Mouse (Mus musculus): ENCODE results near the gene Kcnh2. TPM values are rescaled to one million over a fixed set of nuclear protein-coding genes. Genes with fewer than 3 reads are reported as not detected.
A peak's percentile ranks its signal among the peaks of the same experiment; 100 is the strongest.

The Kcnh2 gene
- polyA plus RNA-seq, 1 experiment from 2014 or later: 21.0 TPM

GRCm38 (mm10) chr5:24334749-24335148 is 16.7 kb downstream of the Kcnh2 start:
- Histone ChIP-seq H3K4me3 (no peak overlapping the region), H3K27me3 (no peaks in the 10 kb centered on the region), H3K27ac (peak overlapping the region; percentile 8), H3K9ac (0 out of 2 replicates have a peak overlapping the region, but pooled peaks have one; percentile 18), H3K4me1 (replicated peaks) (peaks cover 74% of the 10 kb centered on the region), H3K9me3 (replicated peaks) (no peaks in the 10 kb centered on the region), H3K36me3 (peaks cover 23% of the 10 kb centered on the region; the same call in 1 of the 2 replicates), H3K4me2 (no peak overlapping the region)
- no peak for ATAC-seq (replicated peaks; ENCODE audit: insufficient number of reproducible peaks, insufficient read depth, low FRiP score, low read depth)
- WGBS: 10% methylated on average over 3 of the region's 3 CpGs

GRCm38 (mm10) chr5:24332401-24332800 is 19.0 kb downstream of the Kcnh2 start:
- WGBS: 75% methylated on average over 4 of the region's 4 CpGs

GRCm38 (mm10) chr5:24329965-24330298 is 21.5 kb downstream of the Kcnh2 start:
- Histone ChIP-seq H3K27ac (peak overlapping the region; percentile 88), H3K36me3 (peaks cover 38% of the 10 kb centered on the region), H3K4me3 (0 out of 2 replicates have a peak overlapping the region, but pooled peaks have one; percentile 26), H3K4me1 (replicated peaks) (peaks cover 70% of the 10 kb centered on the region), H3K27me3 (no peaks in the 10 kb centered on the region), H3K9ac (peak overlapping the region; percentile 19; the same call in 1 of the 2 replicates), H3K9me3 (replicated peaks) (no peaks in the 10 kb centered on the region), H3K4me2 (peak overlapping the region; percentile 56)
- 27% methylated on average over 5 of the region's 5 CpGs for WGBS
- ATAC-seq (replicated peaks; ENCODE audit: insufficient number of reproducible peaks, insufficient read depth, low FRiP score, low read depth): no peak

More at GRCm38 (mm10) chr5:24332401-24332800, 19.0 kb downstream of the Kcnh2 start:
- peaks cover 76% of the 10 kb centered on the region for H3K4me1 ChIP-seq (replicated peaks)
- no peaks in the 10 kb centered on the region for H3K27me3 ChIP-seq
- no peak overlapping the region for H3K27ac ChIP-seq
- no peak for ATAC-seq (replicated peaks; ENCODE audit: insufficient number of reproducible peaks, insufficient read depth, low FRiP score, low read depth)
- H3K9ac ChIP-seq: no peak overlapping the region
- no peak overlapping the region for H3K4me2 ChIP-seq
- H3K9me3 ChIP-seq (replicated peaks): no peaks in the 10 kb centered on the region
- no peak overlapping the region for H3K4me3 ChIP-seq
- peaks cover 23% of the 10 kb centered on the region; the same call in 1 of the 2 replicates for H3K36me3 ChIP-seq

- ATAC-seq (replicated peaks; ENCODE audit: insufficient number of reproducible peaks, insufficient read depth, low FRiP score, low read depth): peak; percentile 77
- Histone ChIP-seq H3K4me3 (peak overlapping the region; percentile 26), H3K9me3 (replicated peaks) (no peaks in the 10 kb centered on the region), H3K27ac (peak overlapping the region; percentile 88), H3K4me2 (peak overlapping the region; percentile 56), H3K9ac (peak overlapping the region; percentile 56), H3K4me1 (replicated peaks) (peaks cover 64% of the 10 kb centered on the region), H3K36me3 (peaks cover 43% of the 10 kb centered on the region), H3K27me3 (no peaks in the 10 kb centered on the region)
- 6% methylated on average over 27 of the region's 27 CpGs for WGBS
These were observed 22.0 kb downstream of the Kcnh2 start for GRCm38 (mm10) chr5:24329212-24329964.

- peaks cover 49% of the 10 kb centered on the region for H3K36me3 ChIP-seq
- H3K27ac ChIP-seq: peak overlapping the region; percentile 88
- 69% methylated on average over 6 of the region's 6 CpGs for WGBS
- peak overlapping the region; percentile 26 for H3K4me3 ChIP-seq
- ATAC-seq (replicated peaks; ENCODE audit: insufficient number of reproducible peaks, insufficient read depth, low FRiP score, low read depth): no peak; the same call in 1 of the 2 replicates
- H3K4me2 ChIP-seq: peak overlapping the region; percentile 56
- H3K9ac ChIP-seq: peak overlapping the region; percentile 56
- H3K27me3 ChIP-seq: no peaks in the 10 kb centered on the region
- peaks cover 58% of the 10 kb centered on the region for H3K4me1 ChIP-seq (replicated peaks)
- H3K9me3 ChIP-seq (replicated peaks): no peaks in the 10 kb centered on the region
These were observed 22.6 kb downstream of the Kcnh2 start for GRCm38 (mm10) chr5:24328813-24329211.

GRCm38 (mm10) chr5:24326842-24327417 is 24.5 kb downstream of the Kcnh2 start:
- Histone ChIP-seq H3K9ac (peak overlapping the region; percentile 27), H3K36me3 (peaks cover 46% of the 10 kb centered on the region), H3K4me1 (replicated peaks) (peaks cover 72% of the 10 kb centered on the region), H3K4me3 (no peak overlapping the region), H3K4me2 (peak overlapping the region; percentile 28), H3K27ac (peak overlapping the region; percentile 88), H3K9me3 (replicated peaks) (no peaks in the 10 kb centered on the region), H3K27me3 (no peaks in the 10 kb centered on the region)
- 0 out of 2 replicates have a peak, but pooled peaks have one; percentile 25 for ATAC-seq (replicated peaks; ENCODE audit: insufficient number of reproducible peaks, insufficient read depth, low FRiP score, low read depth)
- 41% methylated on average over 4 of the region's 4 CpGs for WGBS

- no peak overlapping the region for H3K4me3 ChIP-seq
- ATAC-seq (replicated peaks; ENCODE audit: insufficient number of reproducible peaks, insufficient read depth, low FRiP score, low read depth): no peak
- H3K4me1 ChIP-seq (replicated peaks): peaks cover 78% of the 10 kb centered on the region
- H3K9ac ChIP-seq: 0 out of 2 replicates have a peak overlapping the region, but pooled peaks have one; percentile 5
- H3K27me3 ChIP-seq: no peaks in the 10 kb centered on the region
- peak overlapping the region; percentile 88 for H3K27ac ChIP-seq
- H3K36me3 ChIP-seq: peaks cover 40% of the 10 kb centered on the region
- WGBS: 80% methylated on average over 15 of the region's 15 CpGs
- H3K9me3 ChIP-seq (replicated peaks): no peaks in the 10 kb centered on the region
- H3K4me2 ChIP-seq: no peak overlapping the region
These were observed 25.1 kb downstream of the Kcnh2 start for GRCm38 (mm10) chr5:24326166-24326841.

GRCm38 (mm10) chr5:24325251-24325650 is 26.2 kb downstream of the Kcnh2 start:
- 49% methylated on average over 14 of the region's 14 CpGs for WGBS
- H3K27ac ChIP-seq: no peak overlapping the region
- no peak overlapping the region for H3K4me2 ChIP-seq
- peaks cover 78% of the 10 kb centered on the region for H3K4me1 ChIP-seq (replicated peaks)
- no peak for ATAC-seq (replicated peaks; ENCODE audit: insufficient number of reproducible peaks, insufficient read depth, low FRiP score, low read depth)
- no peak overlapping the region for H3K9ac ChIP-seq
- H3K36me3 ChIP-seq: peaks cover 31% of the 10 kb centered on the region
- no peaks in the 10 kb centered on the region for H3K27me3 ChIP-seq
- no peak overlapping the region for H3K4me3 ChIP-seq
- H3K9me3 ChIP-seq (replicated peaks): no peaks in the 10 kb centered on the region

GRCm38 (mm10) chr5:24321711-24322682 is 29.4 kb downstream of the Kcnh2 start:
- no peak overlapping the region for H3K4me2 ChIP-seq
- H3K27me3 ChIP-seq: no peaks in the 10 kb centered on the region
- peak overlapping the region; percentile 2; the same call in 1 of the 2 replicates for H3K9ac ChIP-seq
- WGBS: 23% methylated on average over 22 of the region's 22 CpGs
- H3K4me1 ChIP-seq (replicated peaks): peaks cover 53% of the 10 kb centered on the region
- H3K36me3 ChIP-seq: peaks cover 44% of the 10 kb centered on the region
- no peak for ATAC-seq (replicated peaks; ENCODE audit: insufficient number of reproducible peaks, insufficient read depth, low FRiP score, low read depth)
- H3K9me3 ChIP-seq (replicated peaks): no peaks in the 10 kb centered on the region
- peak overlapping the region; percentile 77 for H3K27ac ChIP-seq
- no peak overlapping the region for H3K4me3 ChIP-seq

GRCm38 (mm10) chr5:24320894-24321293 is 30.5 kb downstream of the Kcnh2 start:
- H3K4me1 ChIP-seq (replicated peaks): peaks cover 43% of the 10 kb centered on the region
- H3K9ac ChIP-seq: 0 out of 2 replicates have a peak overlapping the region, but pooled peaks have one; percentile 13
- peaks cover 37% of the 10 kb centered on the region for H3K36me3 ChIP-seq
- no peak overlapping the region for H3K4me3 ChIP-seq
- peak overlapping the region; percentile 77 for H3K27ac ChIP-seq
- no peaks in the 10 kb centered on the region for H3K27me3 ChIP-seq
- WGBS: 59% methylated on average over 5 of the region's 5 CpGs
- ATAC-seq (replicated peaks; ENCODE audit: insufficient number of reproducible peaks, insufficient read depth, low FRiP score, low read depth): no peak
- peak overlapping the region; percentile 6; the same call in 1 of the 2 replicates for H3K4me2 ChIP-seq
- H3K9me3 ChIP-seq (replicated peaks): no peaks in the 10 kb centered on the region
